Comparison of ENCODE assay signal across 8 mouse cellular contexts in genomic region chr19:11965023-11965942, GRCm38 (mm10). TPM values are rescaled to one million over a fixed set of nuclear protein-coding genes. Genes with fewer than 3 reads are reported as not detected.
DNase-seq lines count a peak whose midpoint lies in the region; ATAC-seq and TF ChIP-seq lines count a peak whose summit lies in the region.

TSS of gene Osbp (plus strand) at chr19:11965941.

- peak within 1 kb of the TSS; percentile 96 for H3K4me3 ChIP-seq in gastrocnemius, adult 2 months
- H3K4me3 ChIP-seq in hindbrain, postnatal 0 days (ENCODE audit: low read length), result peak within 1 kb of the TSS; percentile 82
- peak within 1 kb of the TSS; percentile 83 for H3K4me3 ChIP-seq in left cerebral cortex, adult 2 months

- H3K4me2 ChIP-seq in hindbrain, postnatal 0 days (ENCODE audit: low read depth, low read length), result peak within 1 kb of the TSS; percentile 91

- DNase-seq in ZHBTc4 (ENCODE audit: low read depth, low spot score), result peak; percentile 100
- peak; percentile 99 for DNase-seq in gastrocnemius, adult 2 months
- DNase-seq in hindbrain, postnatal 0 days (ENCODE audit: low spot score), result peak; percentile 100
- peak; percentile 99 to 100 for DNase-seq in left cerebral cortex, adult 2 months (ENCODE audit: extremely low spot score in 1 of 2, low spot score in 2 of 2)
- peak; percentile 100 for DNase-seq in right cerebral cortex, adult 2 months (ENCODE audit: low spot score in 2 of 2)
- DNase-seq in urinary bladder, postnatal 14 days (ENCODE audit: low spot score), result peak; percentile 99

- peak within 1 kb of the TSS; percentile 84 for H3K9ac ChIP-seq in hindbrain, postnatal 0 days (replicated peaks; ENCODE audit: low read length)

- no peaks in the 10 kb centered on the region for H3K27me3 ChIP-seq in hindbrain, postnatal 0 days (ENCODE audit: insufficient read depth, low read length)

- H3K9me3 ChIP-seq in hindbrain, postnatal 0 days (ENCODE audit: low read length), result no peaks in the 10 kb centered on the region

- 1% methylated on average over 36 of the region's 59 CpGs for WGBS in hindbrain, postnatal 0 days

- TF ChIP-seq CTCF in gastrocnemius, adult 2 months (IDR thresholded peaks at IDR 0.05), result no peak
- TF ChIP-seq CTCF in hindbrain, postnatal 0 days (IDR thresholded peaks at IDR 0.05; ENCODE audit: low read depth), result no peak
- TF ChIP-seq CTCF in left cerebral cortex, adult 2 months (IDR thresholded peaks at IDR 0.05), result no peak; the same call in 1 of the 2 replicates

- peaks cover 6% of the 10 kb centered on the region; the same call in 1 of the 2 replicates for H3K36me3 ChIP-seq in hindbrain, postnatal 0 days (ENCODE audit: insufficient read depth, low read length)

- H3K4me1 ChIP-seq in hindbrain, postnatal 0 days (ENCODE audit: insufficient read depth, low read length), result peaks cover 7% of the 10 kb centered on the region; the same call in 1 of the 2 replicates

- peak; percentile 90 for ATAC-seq in common myeloid progenitor, adult 5-6 weeks (replicated peaks; ENCODE audit: low read depth, poor library complexity, severe bottlenecking)
- ATAC-seq in hindbrain, postnatal 0 days, result peak; percentile 98
- peak; percentile 89 for ATAC-seq in megakaryocyte, adult 5-6 weeks (ENCODE audit: poor library complexity, severe bottlenecking)

- peak within 1 kb of the TSS; percentile 94 for H3K27ac ChIP-seq in gastrocnemius, adult 2 months
- H3K27ac ChIP-seq in hindbrain, postnatal 0 days, result peak within 1 kb of the TSS; percentile 96
- peak within 1 kb of the TSS; percentile 90 for H3K27ac ChIP-seq in left cerebral cortex, adult 2 months

- intact Hi-C loops in gastrocnemius, adult 2 months (cut with DNase I), result no loop called here
- intact Hi-C loops in left cerebral cortex, adult 2 months (cut with DNase I), result loop anchor here (2.0 to 10.0 kb wide), 3 partner anchors 42 to 190 kb away; partner anchors contain the start of genes Mrpl16 and Patl1

RNA-seq across cellular contexts. Expression of gene Osbp, which starts in this region (rescaled TPM):
- total RNA-seq in common myeloid progenitor, adult 5-6 weeks (2017), result 31.4 and 47.0 TPM in 2 replicates
- 10 to 100 TPM; 54.3 to 62.9 TPM for total RNA-seq in gastrocnemius, adult 2 months (2021)
- total RNA-seq in hindbrain, postnatal 0 days (2014; rRNA removed), result 25.5 and 28.0 TPM in 2 replicates
- 2.5 and 2.6 TPM in 2 replicates for polyA plus RNA-seq in hindbrain, postnatal 0 days (2015; fragmentation: Nextera tagmentation; extraction: Ambion mirVana)
- total RNA-seq in left cerebral cortex, adult 2 months (2021), result 10 to 100 TPM; 55.6 to 57.0 TPM
- total RNA-seq in megakaryocyte, adult 5-6 weeks (2015), result 35.0 and 36.9 TPM in 2 replicates
- total RNA-seq in megakaryocyte, adult 5-6 weeks (2017), result 42.6 and 43.3 TPM in 2 replicates

Comparison
In these comparisons a context has a peak if more than half of its experiments do, and no peak if none do; other contexts are left out.
1. Peak in every context shown above with its lines: DNase-seq, ATAC-seq, H3K4me3 ChIP-seq and H3K27ac ChIP-seq.